Mouse (Mus musculus) neural tube, embryonic 10.5 days (tissue): ENCODE results near the gene Chmp2a.
"Not testable (repeated sequence)": the region's sequence is repeated elsewhere in the genome, so short reads cannot be mapped to it uniquely, and the experiment has no call there.

Source experiments
- DNase-seq: peaks from one replicate; pipeline ENCODE4 v3.0.0-alpha.2; 2017; ENCODE audit warnings: low spot score; ENCODE audit errors: extremely low spot score

Gene Chmp2a

DNA sequence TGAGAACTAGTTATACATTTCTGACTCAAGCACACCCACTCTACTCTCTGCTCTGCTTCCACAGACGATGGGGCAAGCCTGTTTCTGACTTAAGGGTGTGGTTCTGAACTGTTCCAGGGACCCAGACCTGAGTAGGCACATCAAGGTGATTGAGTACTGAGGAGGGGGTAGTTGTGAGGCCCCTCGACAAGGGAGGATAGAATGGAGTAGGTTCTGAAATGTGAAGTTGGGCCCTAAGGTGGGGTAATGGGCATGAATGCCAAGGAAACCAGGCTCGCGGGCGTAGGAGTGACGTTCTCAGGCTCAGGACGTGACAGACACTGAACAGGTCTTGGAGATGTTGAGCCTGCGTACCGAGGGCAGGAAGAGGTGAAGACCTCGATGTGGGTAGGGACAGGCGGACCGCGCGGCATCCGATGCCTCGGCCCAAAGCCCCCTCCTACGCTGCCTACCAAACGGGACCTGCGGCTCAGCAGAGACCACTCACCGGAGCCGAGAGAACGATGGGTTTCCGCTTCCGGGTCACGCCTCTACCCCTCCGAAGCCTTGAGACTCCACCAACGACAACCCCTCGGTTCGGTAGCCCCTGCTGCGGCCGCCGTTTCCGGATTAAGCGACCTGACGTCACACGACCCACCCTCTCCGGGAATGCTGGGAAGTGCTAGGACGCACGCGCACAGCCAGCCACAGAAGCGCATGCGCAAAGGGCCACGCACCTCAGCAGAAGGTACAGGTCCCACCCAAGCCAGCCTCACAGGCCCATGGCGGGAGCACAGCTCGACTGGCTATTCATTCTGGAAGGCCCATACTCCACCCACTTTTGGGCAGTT lies at the start of gene Chmp2a:
Gene Chmp2a, minus strand, starts transcription at position 660 of the 830 bp plus-strand sequence.
- DNase-seq = peak; percentile 98

DNA sequence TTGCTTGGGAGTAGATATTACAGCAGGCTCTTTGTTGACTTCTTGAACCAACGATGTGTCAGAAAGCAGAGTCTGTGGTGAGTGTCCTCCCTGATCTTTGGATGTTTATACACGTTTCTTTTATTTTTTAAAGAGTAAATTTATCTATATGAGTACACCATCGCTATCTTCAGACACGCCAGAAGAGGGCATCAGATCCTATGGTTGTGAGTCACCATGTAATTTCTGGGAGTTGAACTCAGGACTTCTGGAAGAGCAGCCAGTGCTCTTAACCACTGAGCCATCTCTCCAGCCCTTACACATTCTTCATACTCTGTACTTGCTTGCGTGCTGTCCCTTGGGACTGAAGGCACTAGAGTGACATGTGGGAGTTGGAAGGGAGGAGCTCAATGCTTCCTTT lies 37.7 kb upstream of the Chmp2a start:
- no peak for DNase-seq

GRCm38 (mm10) chr7:13063399-13063798 lies 28.8 kb upstream of the Chmp2a start:
- DNase-seq = not testable (repeated sequence)

DNA sequence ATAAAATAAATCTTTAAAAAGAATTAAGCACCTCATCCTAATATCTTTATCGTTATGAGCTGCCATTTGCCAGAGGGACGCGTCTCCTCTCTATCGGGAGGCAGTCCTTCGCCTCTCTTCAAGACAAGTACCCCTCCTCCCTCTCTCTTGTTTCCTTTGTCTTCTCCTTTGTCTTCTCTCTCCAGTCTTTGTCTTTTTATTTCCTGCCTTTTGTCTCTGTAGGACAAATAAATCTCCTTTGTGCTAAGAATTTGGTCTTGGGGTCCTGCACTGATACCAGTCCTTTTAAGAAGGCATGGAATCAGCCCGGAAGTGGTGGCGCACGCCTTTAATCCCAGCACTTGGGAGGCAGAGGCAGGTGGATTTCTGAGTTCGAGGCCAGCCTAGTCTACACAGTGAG lies 24.9 kb upstream of the Chmp2a start:
- no peak for DNase-seq

GRCm38 (mm10) chr7:13056913-13057700 lies 22.5 kb upstream of the Chmp2a start:
- DNase-seq = no peak

DNA sequence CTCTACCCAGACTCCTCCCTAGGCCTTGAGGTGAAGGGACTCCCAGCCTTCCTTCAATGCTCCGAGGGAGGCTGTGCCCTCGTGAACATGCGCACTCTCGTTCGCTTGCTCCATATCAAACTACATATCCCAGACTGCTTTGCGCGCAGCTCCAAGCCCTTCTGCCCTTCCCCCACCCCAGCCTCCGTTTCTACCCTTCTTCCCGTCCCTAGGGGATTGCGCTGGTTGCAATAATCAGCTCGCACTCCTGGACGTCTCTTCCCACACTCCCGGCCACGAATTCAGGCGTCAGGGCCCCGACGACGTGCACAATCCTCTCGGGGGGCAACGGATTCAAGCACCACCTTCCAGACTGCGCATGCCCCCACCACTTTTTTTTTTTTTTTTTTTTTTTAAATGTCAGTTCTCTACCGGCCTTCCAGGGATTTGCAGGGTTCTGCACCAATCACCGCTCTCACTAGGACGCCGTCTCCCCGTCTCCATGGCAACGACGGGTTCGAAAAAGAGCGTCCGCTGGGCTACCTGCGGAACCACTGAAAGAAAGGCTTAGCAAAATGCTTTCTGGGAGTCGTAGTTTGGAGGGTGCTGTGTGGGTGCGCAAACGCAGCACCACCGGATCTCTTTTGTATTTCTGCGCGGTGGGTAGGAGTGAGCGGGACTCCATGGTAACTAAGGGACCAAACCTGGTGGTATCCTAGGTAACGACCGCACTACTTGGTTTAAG lies 19.8 kb upstream of the Chmp2a start, which contains the start of gene Mzf1:
Gene Mzf1, minus strand, starts transcription at position 478 of the 724 bp plus-strand sequence.
- peak; percentile 92 for DNase-seq

DNA sequence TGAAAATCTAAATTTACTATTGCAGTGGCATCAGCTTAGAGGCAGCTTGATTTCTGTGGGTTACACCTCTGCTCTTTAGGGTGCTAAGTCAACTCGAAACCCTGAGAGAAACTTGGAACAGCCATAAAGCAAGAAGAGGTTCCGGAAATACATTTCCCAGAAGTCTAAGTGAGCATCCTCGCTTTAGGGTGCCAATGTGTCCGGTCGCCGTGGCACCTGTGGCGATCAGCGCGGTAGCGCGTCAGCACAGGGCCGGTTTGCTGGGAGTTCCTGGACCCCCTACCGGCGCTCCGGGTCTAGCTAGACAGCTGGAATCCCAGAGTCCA lies 19.3 kb upstream of the Chmp2a start:
- no peak for DNase-seq

GRCm38 (mm10) chr7:13053501-13053900 lies 18.9 kb upstream of the Chmp2a start:
- DNase-seq = no peak

GRCm38 (mm10) chr7:13053001-13053400 lies 18.4 kb upstream of the Chmp2a start:
- DNase-seq = no peak

DNA sequence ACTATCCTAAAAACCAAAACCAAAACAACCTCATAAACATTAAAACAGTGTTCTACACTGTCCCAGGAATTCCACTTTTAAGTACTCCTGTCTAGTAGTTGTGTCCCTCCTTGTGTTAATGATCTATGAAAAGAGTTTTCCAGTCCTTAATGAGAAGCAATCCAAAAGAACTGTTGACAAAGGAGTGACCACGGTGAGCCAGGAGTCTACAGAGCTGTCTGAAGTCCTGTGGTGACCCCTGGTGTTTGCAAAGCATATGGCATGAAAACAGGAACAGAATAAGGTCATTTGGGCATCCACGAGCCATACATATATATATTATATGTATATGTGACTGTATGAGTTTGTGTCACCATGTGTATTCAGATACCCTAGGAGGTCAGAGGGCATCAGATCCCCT lies 11.5 kb upstream of the Chmp2a start:
- peak; percentile 45 for DNase-seq

DNA sequence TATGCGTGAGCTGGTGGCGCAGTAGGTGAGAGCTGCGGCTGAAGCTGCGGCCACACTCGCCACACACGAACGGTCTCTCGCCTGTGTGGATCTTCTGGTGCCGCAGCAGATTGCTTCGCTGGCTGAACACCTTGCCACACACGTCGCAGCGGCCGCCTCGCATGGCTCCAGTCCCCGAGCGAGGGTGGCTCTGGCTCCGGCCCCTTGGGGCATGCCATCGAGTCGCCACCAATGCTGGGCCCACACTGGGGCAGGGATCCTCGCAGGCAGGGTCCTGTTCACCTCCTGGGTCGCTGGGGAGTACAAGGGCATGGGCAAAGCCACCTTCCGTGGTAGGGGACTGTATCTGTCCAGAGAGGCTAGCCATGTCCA lies 9.6 kb upstream of the Chmp2a start:
- DNase-seq = no peak

GRCm38 (mm10) chr7:13043445-13044253 lies 9.0 kb upstream of the Chmp2a start:
- DNase-seq = peak; percentile 65

- no peak for DNase-seq
Observed at GRCm38 (mm10) chr7:13043120-13043444, 8.5 kb upstream of the Chmp2a start.

GRCm38 (mm10) chr7:13042511-13042910 lies 7.9 kb upstream of the Chmp2a start:
- no peak for DNase-seq

GRCm38 (mm10) chr7:13041256-13041655 lies 6.6 kb upstream of the Chmp2a start:
- DNase-seq = no peak

DNA sequence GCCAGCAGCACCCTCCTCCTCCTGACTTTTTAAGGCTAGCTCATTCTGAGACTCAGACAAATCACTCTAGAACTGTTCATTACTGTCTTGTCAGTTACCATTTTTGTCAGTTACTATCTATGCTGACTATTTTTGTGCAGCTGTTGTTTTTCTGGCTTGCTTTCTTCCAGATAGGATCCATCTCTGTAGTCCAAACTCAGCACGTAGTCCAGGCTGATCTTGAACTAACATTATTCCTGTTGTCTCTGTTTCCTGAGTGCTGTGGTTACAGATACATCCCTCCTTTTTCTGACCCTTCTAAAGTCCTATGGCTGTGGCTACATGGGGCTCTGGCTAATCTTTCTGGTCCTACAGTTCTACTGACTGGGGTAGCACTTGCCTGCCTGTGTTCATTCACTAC lies 4.6 kb upstream of the Chmp2a start:
- DNase-seq = no peak

GRCm38 (mm10) chr7:13038621-13039169 lies 4.1 kb upstream of the Chmp2a start:
- no peak for DNase-seq

- peak; percentile 99 for DNase-seq
Observed at GRCm38 (mm10) chr7:13037901-13038555, 3.4 kb upstream of the Chmp2a start, which contains the start of gene Ube2m. Ube2m (minus strand) TSS chr7:13038275.

GRCm38 (mm10) chr7:13037366-13037765 lies 2.8 kb upstream of the Chmp2a start:
- DNase-seq = no peak

DNA sequence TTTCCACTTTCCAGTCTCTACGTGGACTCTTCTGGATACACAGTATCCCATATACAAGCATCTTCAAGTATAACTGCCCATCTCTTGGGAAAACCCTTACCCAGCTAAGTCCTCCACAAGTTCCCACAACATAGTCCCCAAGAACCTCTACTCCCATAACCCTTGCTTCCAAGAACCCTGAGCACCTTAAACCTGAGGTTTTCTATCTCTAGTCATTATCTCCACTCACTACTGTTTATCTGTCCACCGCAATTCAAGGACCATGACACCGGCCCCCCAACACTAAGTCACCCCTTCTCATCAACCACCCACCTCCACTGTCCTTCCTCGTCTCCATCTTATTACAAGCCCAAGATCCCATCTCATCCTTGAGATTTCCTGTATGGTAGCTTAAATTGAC lies 2.2 kb upstream of the Chmp2a start:
- DNase-seq = no peak
